Mouse (Mus musculus) lung, embryonic 15.5 days (tissue): ENCODE results near the gene Slc1a7. TPM values are rescaled to one million over a fixed set of nuclear protein-coding genes. Genes with fewer than 3 reads are reported as not detected.

Experiments
- ATAC-seq: fragments of 200-750 bp; cut with Nextera tagmentation; 2 replicates; pipeline ENCODE4 v1.8.0; 2017; ENCODE audit warnings: moderate number of reproducible peaks, borderline replicate concordance; ENCODE audit not compliant: low FRiP score, low TSS enrichment; ENCODE audit errors: extremely low read depth
- H3K27ac ChIP-seq: fragments of 300-500 bp; sonication (generic); 2 replicates; pipeline ENCODE4 v1.5.1; 2015; ENCODE audit warnings: moderate library complexity, mild to moderate bottlenecking, inconsistent platforms
- H3K27me3 ChIP-seq: fragments of 300-500 bp; sonication (generic); 2 replicates; pipeline ENCODE4 v1.6.1; 2015; ENCODE audit warnings: inconsistent platforms
- H3K36me3 ChIP-seq: fragments of 300-500 bp; sonication (generic); 2 replicates; pipeline ENCODE4 v1.6.1; 2015; ENCODE audit warnings: inconsistent platforms
- H3K4me1 ChIP-seq: fragments of 300-500 bp; sonication (generic); 2 replicates; pipeline ENCODE4 v1.6.1; 2015; ENCODE audit warnings: inconsistent platforms
- H3K4me2 ChIP-seq: fragments of 300-500 bp; sonication (generic); 2 replicates; pipeline ENCODE4 v1.6.1; 2015; ENCODE audit warnings: inconsistent platforms, mild to moderate bottlenecking, moderate library complexity
- H3K4me3 ChIP-seq: fragments of 300-500 bp; sonication (generic); 2 replicates; pipeline ENCODE4 v1.5.1; 2015; ENCODE audit warnings: mild to moderate bottlenecking, inconsistent platforms
- H3K9ac ChIP-seq: fragments of 300-500 bp; sonication (generic); 2 replicates; pipeline ENCODE4 v1.6.1; 2015; ENCODE audit warnings: inconsistent platforms
- H3K9me3 ChIP-seq: fragments of 300-500 bp; sonication (generic); 2 replicates; pipeline ENCODE4 v1.6.1; 2016; ENCODE audit warnings: inconsistent platforms
- WGBS: fragments of 180-500 bp; shearing (Covaris S2); methylation state at CpG from one replicate; pipeline ENCODE4 v1.1.7; 2015; 5-methylcytosine and 5-hydroxymethylcytosine counted together
- polyA plus RNA-seq: library from polyadenylated mRNA; unstranded; fragments of >200 nt; fragmentation: Nextera tagmentation; extraction: Ambion mirVana; gene quantifications from 2 replicates; pipeline ENCODE4 v1.2.1, GENCODE M21; 2015

Slc1a7 gene
- polyA plus RNA-seq, 1 experiment from 2014 or later: 0.10 TPM

- Histone ChIP-seq H3K4me1 (peaks cover 11% of the 10 kb centered on the region), H3K9ac (no peak overlapping the region), H3K4me2 (no peak overlapping the region), H3K9me3 (no peaks in the 10 kb centered on the region), H3K27ac (peak overlapping the region; percentile 56; the same call in 1 of the 2 replicates), H3K27me3 (0 out of 2 replicates have a peak, but pooled peaks cover 3% of the 10 kb centered on the region), H3K36me3 (no peaks in the 10 kb centered on the region), H3K4me3 (no peak overlapping the region)
- 51% methylated on average over 2 of the region's 2 CpGs for WGBS
- no peak for ATAC-seq
These were observed 30.0 kb upstream of the Slc1a7 start for GRCm38 (mm10) chr4:107938124-107938523.

- WGBS: 81% methylated on average over 7 of the region's 7 CpGs
- peaks cover 6% of the 10 kb centered on the region for H3K4me1 ChIP-seq
- H3K4me3 ChIP-seq: no peak overlapping the region
- H3K27ac ChIP-seq: no peak overlapping the region
- H3K4me2 ChIP-seq: no peak overlapping the region
- no peak for ATAC-seq
- 0 out of 2 replicates have a peak, but pooled peaks cover 3% of the 10 kb centered on the region for H3K27me3 ChIP-seq
- no peak overlapping the region for H3K9ac ChIP-seq
- no peaks in the 10 kb centered on the region for H3K36me3 ChIP-seq
- H3K9me3 ChIP-seq: no peaks in the 10 kb centered on the region
These were observed 25.4 kb upstream of the Slc1a7 start for GRCm38 (mm10) chr4:107942741-107943140.

GRCm38 (mm10) chr4:107944141-107944540 is 24.0 kb upstream of the Slc1a7 start:
- no peak overlapping the region for H3K4me2 ChIP-seq
- no peak overlapping the region for H3K9ac ChIP-seq
- no peaks in the 10 kb centered on the region for H3K36me3 ChIP-seq
- 80% methylated on average over 2 of the region's 2 CpGs for WGBS
- no peak for ATAC-seq
- no peaks in the 10 kb centered on the region for H3K4me1 ChIP-seq
- no peaks in the 10 kb centered on the region for H3K9me3 ChIP-seq
- H3K27me3 ChIP-seq: 0 out of 2 replicates have a peak, but pooled peaks cover 3% of the 10 kb centered on the region
- no peak overlapping the region for H3K27ac ChIP-seq
- no peak overlapping the region for H3K4me3 ChIP-seq

GRCm38 (mm10) chr4:107949918-107950317 is 18.2 kb upstream of the Slc1a7 start:
- peak; percentile 49; the same call in 1 of the 2 replicates for ATAC-seq
- Histone ChIP-seq H3K9me3 (no peaks in the 10 kb centered on the region), H3K9ac (no peak overlapping the region), H3K4me1 (peaks cover 3% of the 10 kb centered on the region), H3K27ac (peak overlapping the region; percentile 53; the same call in 1 of the 2 replicates), H3K4me2 (no peak overlapping the region), H3K4me3 (no peak overlapping the region), H3K36me3 (no peaks in the 10 kb centered on the region), H3K27me3 (no peaks in the 10 kb centered on the region)
- 52% methylated on average over 4 of the region's 4 CpGs for WGBS

- H3K4me3 ChIP-seq: no peak overlapping the region
- no peaks in the 10 kb centered on the region for H3K9me3 ChIP-seq
- peaks cover 3% of the 10 kb centered on the region for H3K4me1 ChIP-seq
- H3K9ac ChIP-seq: no peak overlapping the region
- H3K27me3 ChIP-seq: no peaks in the 10 kb centered on the region
- no peak overlapping the region for H3K27ac ChIP-seq
- no peaks in the 10 kb centered on the region for H3K36me3 ChIP-seq
- ATAC-seq: no peak
- H3K4me2 ChIP-seq: no peak overlapping the region
These were observed 15.3 kb upstream of the Slc1a7 start for GRCm38 (mm10) chr4:107952845-107953244.

GRCm38 (mm10) chr4:107955691-107956090 is 12.4 kb upstream of the Slc1a7 start:
- no peaks in the 10 kb centered on the region for H3K9me3 ChIP-seq
- no peaks in the 10 kb centered on the region for H3K36me3 ChIP-seq
- no peak for ATAC-seq
- no peak overlapping the region for H3K9ac ChIP-seq
- no peak overlapping the region for H3K4me3 ChIP-seq
- no peak overlapping the region for H3K27ac ChIP-seq
- no peak overlapping the region for H3K4me2 ChIP-seq
- no peaks in the 10 kb centered on the region for H3K4me1 ChIP-seq
- 65% methylated on average over 5 of the region's 5 CpGs for WGBS
- H3K27me3 ChIP-seq: peaks cover 1% of the 10 kb centered on the region; the same call in 1 of the 2 replicates

GRCm38 (mm10) chr4:107958487-107958886 is 9.6 kb upstream of the Slc1a7 start:
- Histone ChIP-seq H3K27me3 (peaks cover 4% of the 10 kb centered on the region; the same call in 1 of the 2 replicates), H3K9ac (no peak overlapping the region), H3K4me3 (no peak overlapping the region), H3K4me2 (no peak overlapping the region), H3K36me3 (no peaks in the 10 kb centered on the region), H3K27ac (no peak overlapping the region), H3K9me3 (no peaks in the 10 kb centered on the region), H3K4me1 (peaks cover 18% of the 10 kb centered on the region)
- ATAC-seq: no peak
- 83% methylated on average over 7 of the region's 7 CpGs for WGBS

GRCm38 (mm10) chr4:107962044-107962732 is 5.9 kb upstream of the Slc1a7 start:
- Histone ChIP-seq H3K9me3 (no peaks in the 10 kb centered on the region), H3K27me3 (peaks cover 4% of the 10 kb centered on the region; the same call in 1 of the 2 replicates), H3K9ac (no peak overlapping the region), H3K4me2 (no peak overlapping the region), H3K27ac (no peak overlapping the region), H3K4me1 (peaks cover 18% of the 10 kb centered on the region), H3K36me3 (no peaks in the 10 kb centered on the region), H3K4me3 (no peak overlapping the region)
- WGBS: 29% methylated on average over 11 of the region's 11 CpGs
- peak; percentile 85 for ATAC-seq

GRCm38 (mm10) chr4:107962792-107963191 is 5.3 kb upstream of the Slc1a7 start:
- no peak overlapping the region for H3K9ac ChIP-seq
- ATAC-seq: no peak
- no peak overlapping the region for H3K4me3 ChIP-seq
- no peak overlapping the region for H3K4me2 ChIP-seq
- peaks cover 4% of the 10 kb centered on the region; the same call in 1 of the 2 replicates for H3K27me3 ChIP-seq
- no peak overlapping the region for H3K27ac ChIP-seq
- 74% methylated on average over 2 of the region's 2 CpGs for WGBS
- no peaks in the 10 kb centered on the region for H3K36me3 ChIP-seq
- H3K4me1 ChIP-seq: peaks cover 18% of the 10 kb centered on the region
- no peaks in the 10 kb centered on the region for H3K9me3 ChIP-seq

GRCm38 (mm10) chr4:107966416-107967109 is 1.6 kb upstream of the Slc1a7 start:
- Histone ChIP-seq H3K9me3 (no peaks in the 10 kb centered on the region), H3K4me2 (no peak overlapping the region), H3K4me1 (peaks cover 16% of the 10 kb centered on the region), H3K4me3 (no peak overlapping the region), H3K27me3 (no peaks in the 10 kb centered on the region), H3K27ac (no peak overlapping the region), H3K36me3 (no peaks in the 10 kb centered on the region), H3K9ac (no peak overlapping the region)
- 46% methylated on average over 5 of the region's 5 CpGs for WGBS
- no peak for ATAC-seq

- Histone ChIP-seq H3K9ac (no peak overlapping the region), H3K4me2 (no peak overlapping the region), H3K9me3 (no peaks in the 10 kb centered on the region), H3K27me3 (no peaks in the 10 kb centered on the region), H3K4me1 (no peaks in the 10 kb centered on the region), H3K36me3 (no peaks in the 10 kb centered on the region), H3K4me3 (no peak overlapping the region), H3K27ac (no peak overlapping the region)
- ATAC-seq: no peak
These were observed 1.6 kb downstream of the Slc1a7 start for GRCm38 (mm10) chr4:107969781-107970180.

GRCm38 (mm10) chr4:107971162-107971561 is 3.0 kb downstream of the Slc1a7 start:
- H3K9ac ChIP-seq: no peak overlapping the region
- H3K4me3 ChIP-seq: no peak overlapping the region
- no peaks in the 10 kb centered on the region for H3K9me3 ChIP-seq
- H3K36me3 ChIP-seq: no peaks in the 10 kb centered on the region
- H3K27me3 ChIP-seq: no peaks in the 10 kb centered on the region
- no peak overlapping the region for H3K4me2 ChIP-seq
- H3K27ac ChIP-seq: no peak overlapping the region
- H3K4me1 ChIP-seq: no peaks in the 10 kb centered on the region
- 70% methylated on average over 1 of the region's 1 CpGs for WGBS
- no peak for ATAC-seq
